Mouse (Mus musculus) spleen, adult 2 months (tissue): ENCODE measurements at regions not wholly inside any gene's neighbourhood (a gene's known extent, or its start where the extent isn't known, plus 50 kb on each side); places are given as distances from the start of the nearest gene placed in this dataset.

Experiments
- DNase-seq, 2 experiments: peaks; one replicate each; pipeline versions ENCODE4 v3.0.0 to v3.0.0-alpha.2; 2012 to 2021; ENCODE audit warnings: low spot score in 2 of 2, low read depth in 1 of 2
- H3K27ac ChIP-seq: fragments of 200-500 bp; 2 replicates; pipeline ENCODE4 v1.5.1; 2012; ENCODE audit warnings: low read length, inconsistent platforms; ENCODE audit not compliant: insufficient read depth
- H3K27me3 ChIP-seq: fragments of 200-500 bp; 2 replicates; pipeline ENCODE4 v1.6.1; 2012; ENCODE audit warnings: mild to moderate bottlenecking, moderate library complexity, low read length, inconsistent platforms; ENCODE audit not compliant: control insufficient read depth, insufficient read depth
- H3K36me3 ChIP-seq: fragments of 200-500 bp; 2 replicates; pipeline ENCODE4 v1.6.1; 2012; ENCODE audit warnings: mild to moderate bottlenecking, low read length, inconsistent platforms; ENCODE audit not compliant: control insufficient read depth, insufficient read depth
- H3K4me1 ChIP-seq: fragments of 200-500 bp; 2 replicates; pipeline ENCODE4 v1.6.1; 2011; ENCODE audit warnings: inconsistent platforms; ENCODE audit not compliant: control insufficient read depth, insufficient read depth, insufficient read length
- H3K4me3 ChIP-seq: fragments of 200-500 bp; 2 replicates; pipeline ENCODE4 v1.5.1; 2011; ENCODE audit warnings: mild to moderate bottlenecking, inconsistent platforms; ENCODE audit not compliant: insufficient read depth, insufficient read length; ENCODE audit errors: extremely low read depth
- CTCF ChIP-seq: fragments of 200-500 bp; IDR thresholded peaks from 2 replicates; pipeline ENCODE4 v1.5.1; 2011; ENCODE audit warnings: mild to moderate bottlenecking, inconsistent platforms; ENCODE audit not compliant: insufficient read depth, insufficient read length, insufficient replicate concordance; ENCODE audit errors: extremely low read depth
- POLR2A ChIP-seq: fragments of 200-500 bp; IDR thresholded peaks from 2 replicates; pipeline ENCODE4 v1.6.1; 2011; ENCODE audit warnings: low read depth, low read length, inconsistent platforms
- WGBS: fragments of 180-500 bp; shearing (Covaris S2); methylation state at CpG from one replicate; pipeline ENCODE4 v1.1.7; 2018; 5-methylcytosine and 5-hydroxymethylcytosine counted together

GRCm38 (mm10) chr11:114282566-114282965 is 215.7 kb upstream of the Sdk2 start:
- Histone ChIP-seq H3K27me3 (no peaks in the 10 kb centered on the region), H3K27ac (no peak overlapping the region), H3K4me3 (no peak overlapping the region), H3K36me3 (no peaks in the 10 kb centered on the region), H3K4me1 (no peaks in the 10 kb centered on the region; the same call in 1 of the 2 replicates)
- TF ChIP-seq POLR2A, result no peak
- no peak for TF ChIP-seq CTCF
- no peak for DNase-seq
- 88% methylated on average over 5 of the region's 5 CpGs for WGBS

- DNase-seq, result no peak
- no peak overlapping the region for H3K27ac ChIP-seq
- WGBS, result 85% methylated on average over 9 of the region's 9 CpGs
- no peaks in the 10 kb centered on the region for H3K36me3 ChIP-seq
- H3K27me3 ChIP-seq, result no peaks in the 10 kb centered on the region
- no peak for TF ChIP-seq POLR2A
- TF ChIP-seq CTCF, result no peak
- no peaks in the 10 kb centered on the region for H3K4me1 ChIP-seq
- H3K4me3 ChIP-seq, result no peak overlapping the region
These were observed 215.0 kb upstream of the Sdk2 start for GRCm38 (mm10) chr11:114281846-114282245.

DNA sequence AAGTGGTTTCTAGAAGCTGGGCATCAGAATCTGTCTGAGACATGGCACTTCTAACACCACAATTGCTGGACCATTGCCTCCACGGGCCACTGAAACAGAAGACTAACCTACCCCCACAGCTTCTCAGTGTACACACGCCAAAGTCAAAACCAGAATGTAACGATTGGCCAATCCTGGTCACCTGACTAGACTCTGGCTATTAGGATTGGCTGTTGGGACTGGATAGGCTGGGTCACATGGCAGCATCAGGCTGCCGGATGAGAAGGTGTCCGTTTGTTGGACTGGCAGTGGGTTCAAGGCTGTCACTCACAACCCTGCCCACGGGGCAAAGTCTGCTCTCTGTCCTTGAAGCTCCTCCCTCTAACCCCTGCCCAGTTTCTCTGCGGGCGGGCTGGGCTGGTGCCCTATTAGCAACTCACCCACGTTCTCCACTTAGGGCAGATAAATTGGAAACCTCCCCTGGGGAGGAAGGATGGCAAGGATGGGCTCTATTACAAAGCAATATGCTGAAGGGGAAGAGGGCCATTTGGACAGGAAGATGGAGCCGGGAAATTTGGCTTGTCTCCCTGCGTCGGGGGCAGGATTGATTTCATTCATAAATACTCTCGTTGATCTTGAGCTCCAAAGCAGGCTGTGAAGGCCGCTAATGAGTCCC is 214.3 kb upstream of the Sdk2 start:
- WGBS, result 84% methylated on average over 14 of the region's 14 CpGs
- H3K36me3 ChIP-seq, result no peaks in the 10 kb centered on the region
- no peak overlapping the region for H3K4me3 ChIP-seq
- H3K27me3 ChIP-seq, result no peaks in the 10 kb centered on the region
- no peak overlapping the region for H3K27ac ChIP-seq
- TF ChIP-seq CTCF, result no peak
- no peak for TF ChIP-seq POLR2A
- DNase-seq, result no peak
- H3K4me1 ChIP-seq, result no peaks in the 10 kb centered on the region

DNA sequence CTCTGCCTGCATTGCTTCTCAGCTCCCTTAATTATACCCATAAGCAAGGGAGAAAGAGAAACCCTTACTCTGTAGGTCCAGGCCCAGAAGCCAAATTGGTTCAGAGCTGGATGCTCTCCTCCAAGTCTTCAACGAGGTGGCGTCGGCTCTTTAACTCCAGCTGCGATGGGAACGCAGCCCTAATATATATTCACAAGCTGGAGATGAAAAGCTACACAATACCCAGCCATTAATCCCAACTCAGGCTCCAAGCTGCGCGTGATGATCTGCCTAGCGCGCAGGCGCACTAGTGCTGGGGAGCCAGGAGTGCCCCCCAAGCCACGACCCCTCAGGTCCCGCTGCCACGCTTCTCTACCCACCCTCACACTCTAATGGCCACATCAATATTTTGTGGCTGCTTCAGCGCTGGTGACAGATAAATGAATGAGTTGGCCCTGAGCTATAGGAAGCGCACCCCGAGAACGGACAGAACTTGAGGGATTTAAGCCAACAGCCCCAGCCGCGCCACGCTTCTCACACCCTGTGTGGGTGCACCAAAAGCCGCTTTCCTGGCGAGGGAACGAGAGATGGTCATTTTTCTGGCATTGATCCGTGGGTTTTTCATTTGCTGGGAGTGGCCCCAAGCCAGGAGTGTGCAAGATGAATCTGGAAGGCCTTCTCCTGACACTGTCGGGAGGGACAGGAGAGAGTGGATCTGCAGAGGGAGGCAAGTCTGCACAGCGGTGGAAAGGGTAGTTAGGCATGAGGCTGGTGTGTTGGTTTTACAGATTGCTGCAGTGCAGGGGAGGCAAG is 210.9 kb upstream of the Sdk2 start:
- WGBS, result 92% methylated on average over 26 of the region's 26 CpGs
- H3K36me3 ChIP-seq, result no peaks in the 10 kb centered on the region
- no peak overlapping the region for H3K4me3 ChIP-seq
- no peaks in the 10 kb centered on the region for H3K4me1 ChIP-seq
- TF ChIP-seq CTCF (no peak), POLR2A (no peak)
- no peaks in the 10 kb centered on the region for H3K27me3 ChIP-seq
- no peak overlapping the region for H3K27ac ChIP-seq
- no peak for DNase-seq

DNA sequence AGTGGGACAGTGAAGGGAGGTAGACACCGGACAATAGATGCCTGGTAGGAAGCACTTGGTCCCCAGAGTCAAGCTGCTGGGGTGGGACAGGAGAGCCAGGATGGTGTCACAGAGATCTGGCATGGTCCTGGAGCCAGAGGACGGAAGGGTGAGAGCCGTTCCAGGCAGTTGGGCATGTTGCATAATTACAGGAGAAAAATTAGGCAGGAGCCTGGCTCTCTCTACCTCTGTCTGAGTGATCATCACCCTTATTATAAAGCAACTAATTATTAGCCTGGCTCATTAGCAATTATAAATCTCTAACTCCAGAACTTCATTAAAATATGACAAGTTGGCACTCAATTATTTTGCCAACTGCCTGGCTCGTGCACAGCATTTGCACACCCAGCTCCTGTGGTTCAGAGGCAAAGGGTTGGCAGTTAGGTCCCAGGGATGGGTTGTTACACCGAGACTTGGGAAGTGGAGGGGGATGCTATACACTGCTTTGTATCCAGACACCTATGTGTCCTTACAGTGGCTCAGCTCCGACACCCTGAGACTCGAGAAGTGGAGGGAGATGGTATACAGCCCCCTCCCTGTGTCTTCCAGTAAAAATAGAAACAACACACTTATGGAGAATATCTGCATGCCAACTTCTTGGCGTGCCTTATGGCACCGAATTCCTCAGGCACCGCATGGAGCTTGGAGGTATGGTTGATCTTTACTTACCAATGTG is 203.7 kb upstream of the Sdk2 start:
- Histone ChIP-seq H3K27ac (no peak overlapping the region), H3K4me1 (no peaks in the 10 kb centered on the region), H3K36me3 (no peaks in the 10 kb centered on the region), H3K4me3 (no peak overlapping the region), H3K27me3 (no peaks in the 10 kb centered on the region)
- 86% methylated on average over 10 of the region's 10 CpGs for WGBS
- no peak for DNase-seq
- TF ChIP-seq CTCF (no peak), POLR2A (no peak)

DNA sequence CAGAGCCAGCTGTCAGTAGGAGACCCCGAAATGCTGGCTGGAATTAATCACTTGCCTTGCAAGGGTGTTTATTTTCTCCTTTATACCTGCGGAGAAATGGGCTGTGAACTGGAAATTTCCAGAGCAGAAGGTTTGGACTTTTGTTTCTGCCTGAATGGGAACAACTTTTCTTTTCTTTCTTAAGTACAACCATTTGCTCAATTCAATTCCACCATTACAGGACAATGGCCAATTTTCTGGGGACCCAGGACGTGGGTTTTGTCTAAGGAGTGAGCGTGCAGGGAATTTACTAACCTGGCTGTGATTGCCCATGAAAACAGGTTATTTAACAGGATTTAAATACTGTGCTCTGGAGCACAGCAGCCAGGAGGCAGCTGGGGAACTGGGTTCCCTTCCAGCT is 195.1 kb upstream of the Sdk2 start:
- WGBS, result 80% methylated on average over 4 of the region's 4 CpGs
- TF ChIP-seq POLR2A (no peak), CTCF (no peak)
- no peaks in the 10 kb centered on the region for H3K27me3 ChIP-seq
- H3K4me3 ChIP-seq, result no peak overlapping the region
- H3K4me1 ChIP-seq, result no peaks in the 10 kb centered on the region
- DNase-seq, result no peak
- no peaks in the 10 kb centered on the region for H3K36me3 ChIP-seq
- no peak overlapping the region for H3K27ac ChIP-seq

DNA sequence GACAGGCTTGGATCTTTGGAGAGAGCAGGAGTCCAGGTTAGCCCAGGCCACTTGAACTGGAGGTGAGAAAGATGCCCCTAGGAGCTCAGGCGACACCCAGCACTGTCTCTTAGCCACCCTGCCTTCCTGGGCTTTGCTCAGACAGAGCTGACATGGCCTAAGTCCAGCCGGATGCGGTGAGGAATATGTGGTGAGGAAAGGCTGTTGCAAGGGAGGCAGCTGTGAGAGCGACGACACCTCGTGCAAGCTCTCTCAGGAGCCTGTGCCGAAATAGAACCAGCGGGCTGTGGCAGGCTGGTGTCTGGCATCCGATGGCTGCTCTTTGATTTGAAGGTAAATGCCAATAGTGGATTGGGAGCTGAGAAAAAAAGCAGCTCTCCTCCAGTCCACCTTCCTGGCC is 191.4 kb upstream of the Sdk2 start:
- Histone ChIP-seq H3K4me3 (no peak overlapping the region), H3K27ac (no peak overlapping the region), H3K27me3 (no peaks in the 10 kb centered on the region), H3K36me3 (no peaks in the 10 kb centered on the region), H3K4me1 (no peaks in the 10 kb centered on the region)
- DNase-seq, result no peak
- TF ChIP-seq POLR2A (no peak), CTCF (no peak)
- WGBS, result 78% methylated on average over 9 of the region's 9 CpGs
